Mouse (Mus musculus) myocyte (in vitro differentiated cells): ENCODE measurements around the gene Zmym6. TPM values are rescaled to one million over a fixed set of nuclear protein-coding genes. Genes with fewer than 3 reads are reported as not detected.

Source experiments
- H3K27me3 ChIP-seq: one replicate; pipeline ENCODE4 v1.6.1; 2011; ENCODE audit not compliant: control insufficient read depth, insufficient read depth, insufficient read length
- H3K36me3 ChIP-seq: one replicate; pipeline ENCODE4 v1.6.1; 2011; ENCODE audit not compliant: control insufficient read depth, insufficient read depth
- H3K4me2 ChIP-seq: one replicate; pipeline ENCODE4 v1.6.1; 2011; ENCODE audit warnings: low read depth, control low read depth
- H3K4me3 ChIP-seq: one replicate; pipeline ENCODE4 v1.5.1; 2011; ENCODE audit warnings: mild to moderate bottlenecking, control low read depth, moderate library complexity
- H3K79me2 ChIP-seq: one replicate; pipeline ENCODE4 v1.6.1; 2011; ENCODE audit not compliant: control insufficient read depth, insufficient read depth
- H3ac ChIP-seq: one replicate; pipeline ENCODE4 v1.6.1; 2011; ENCODE audit not compliant: control insufficient read depth, insufficient read length
- CEBPB ChIP-seq: IDR thresholded peaks from 2 replicates; pipeline ENCODE4 v1.6.1; 2011; ENCODE audit warnings: mild to moderate bottlenecking, moderate library complexity; ENCODE audit not compliant: poor library complexity, insufficient read depth, severe bottlenecking
- E2F4 ChIP-seq: IDR thresholded peaks from one replicate; pipeline ENCODE4 v1.6.1; 2011; ENCODE audit warnings: mild to moderate bottlenecking, control low read depth, moderate library complexity; ENCODE audit not compliant: insufficient read depth
- MAX ChIP-seq: IDR thresholded peaks from one replicate; pipeline ENCODE4 v1.6.1; 2011; ENCODE audit warnings: low read depth, mild to moderate bottlenecking, control low read depth
- MYOD1 ChIP-seq, 3 experiments: IDR thresholded peaks; one replicate each; pipeline ENCODE4 v1.6.1; 2011; ENCODE audit warnings: control low read depth in 2 of 3, low read depth in 2 of 3, mild to moderate bottlenecking in 2 of 3, moderate library complexity in 1 of 3; ENCODE audit not compliant: insufficient read length in 2 of 3, control insufficient read depth in 1 of 3
- MYOG ChIP-seq, 3 experiments: IDR thresholded peaks; one replicate each; pipeline ENCODE4 v1.6.1; 2011; ENCODE audit warnings: control low read depth in 2 of 3, low read depth in 2 of 3, mild to moderate bottlenecking in 2 of 3; ENCODE audit not compliant: insufficient read length in 2 of 3, control insufficient read depth in 1 of 3, insufficient read depth in 1 of 3
- POLR2A ChIP-seq: IDR thresholded peaks from one replicate; pipeline ENCODE4 v1.6.1; 2011; ENCODE audit warnings: low read depth, mild to moderate bottlenecking, control low read depth, moderate library complexity; ENCODE audit not compliant: insufficient read length
- POLR2AphosphoS2 ChIP-seq: IDR thresholded peaks from one replicate; pipeline ENCODE4 v1.6.1; 2011; ENCODE audit warnings: low read depth, control low read depth; ENCODE audit not compliant: insufficient read length
- REST ChIP-seq: IDR thresholded peaks from one replicate; pipeline ENCODE4 v1.6.1; 2011; ENCODE audit warnings: mild to moderate bottlenecking, control low read depth, moderate library complexity; ENCODE audit not compliant: insufficient read depth, insufficient read length
- SRF ChIP-seq: IDR thresholded peaks from one replicate; pipeline ENCODE4 v1.6.1; 2011; ENCODE audit warnings: low read depth; ENCODE audit not compliant: control insufficient read depth, insufficient read length
- TCF12 ChIP-seq: IDR thresholded peaks from one replicate; pipeline ENCODE4 v1.6.1; 2011; ENCODE audit warnings: mild to moderate bottlenecking, control low read depth; ENCODE audit not compliant: poor library complexity, insufficient read depth, severe bottlenecking
- TCF3 ChIP-seq: IDR thresholded peaks from one replicate; pipeline ENCODE4 v1.6.1; 2011; ENCODE audit warnings: low read depth, control low read depth; ENCODE audit not compliant: insufficient read length
- USF1 ChIP-seq: IDR thresholded peaks from one replicate; pipeline ENCODE4 v1.6.1; 2011; ENCODE audit warnings: low read depth, mild to moderate bottlenecking, control low read depth, moderate library complexity
- polyA plus RNA-seq: library from polyadenylated mRNA; unstranded; fragments of >200 nt; fragmentation: generic; extraction: Trizol; gene quantifications from one replicate; pipeline ENCODE4 v1.2.1, GENCODE M21; 2012; ENCODE audit warnings: missing spikeins

Gene Zmym6
- not detected for polyA plus RNA-seq

GRCm38 (mm10) chr4:127076875-127077548 is at the start of gene Zmym6:
TSS of gene Zmym6 (plus strand) at chr4:127077383.
- H3K4me2 ChIP-seq: no peak within 1 kb of the TSS
- TF ChIP-seq SRF: no peak
- no peak for TF ChIP-seq CEBPB
- TF ChIP-seq POLR2A: no peak
- no peak for TF ChIP-seq E2F4
- TF ChIP-seq TCF3: no peak
- no peak for TF ChIP-seq MAX
- no peak for TF ChIP-seq MYOG (IDR thresholded peaks at IDR 0.05; ENCODE audit: control insufficient read depth in 1 of 3, insufficient read depth in 1 of 3, insufficient read length in 2 of 3, low read depth in 2 of 3)
- TF ChIP-seq USF1: no peak
- TF ChIP-seq REST: no peak
- TF ChIP-seq TCF12: no peak
- TF ChIP-seq MYOD1 (IDR thresholded peaks at IDR 0.05; ENCODE audit: control insufficient read depth in 1 of 3, insufficient read length in 2 of 3, low read depth in 2 of 3): no peak

DNA sequence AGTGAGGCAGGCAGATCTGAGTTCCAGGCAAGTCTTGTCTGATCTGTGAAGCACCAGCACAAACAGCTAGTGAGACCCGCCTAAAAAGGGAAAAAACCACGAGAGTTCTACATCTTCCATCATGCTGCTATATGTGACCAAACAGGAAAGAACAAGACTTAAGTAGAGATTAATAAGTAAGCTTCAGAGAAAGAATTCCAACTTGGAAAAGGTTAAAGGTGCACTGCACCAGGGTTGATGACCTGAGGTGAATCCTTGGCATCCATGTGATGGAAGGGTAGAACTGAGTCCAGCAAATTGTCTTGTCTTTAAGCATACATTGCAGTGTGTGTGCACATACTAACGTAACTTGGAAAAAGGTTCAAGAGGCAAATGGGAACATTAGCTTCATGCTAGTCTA is 40.0 kb upstream of the Zmym6 start:
- H3K4me3 ChIP-seq: no peak overlapping the region
- TF ChIP-seq SRF (no peak), MYOG (IDR thresholded peaks at IDR 0.05; ENCODE audit: control insufficient read depth in 1 of 3, insufficient read depth in 1 of 3, insufficient read length in 2 of 3, low read depth in 2 of 3) (no peak), E2F4 (no peak), MAX (no peak), POLR2A (no peak), CEBPB (no peak), REST (no peak), TCF3 (no peak), USF1 (no peak), POLR2AphosphoS2 (no peak), MYOD1 (IDR thresholded peaks at IDR 0.05; ENCODE audit: control insufficient read depth in 1 of 3, insufficient read length in 2 of 3, low read depth in 2 of 3) (no peak), TCF12 (no peak)
- H3ac ChIP-seq: no peak overlapping the region
- peaks cover 73% of the 10 kb centered on the region for H3K36me3 ChIP-seq
- H3K27me3 ChIP-seq: no peaks in the 10 kb centered on the region
- peaks cover 17% of the 10 kb centered on the region for H3K79me2 ChIP-seq
- no peak overlapping the region for H3K4me2 ChIP-seq

More at GRCm38 (mm10) chr4:127076875-127077548, at the start of gene Zmym6:
- Histone ChIP-seq H3ac (no peak within 1 kb of the TSS), H3K27me3 (peaks cover 8% of the 10 kb centered on the region), H3K36me3 (no peaks in the 10 kb centered on the region), H3K4me3 (no peak within 1 kb of the TSS), H3K79me2 (no peaks in the 10 kb centered on the region)

DNA sequence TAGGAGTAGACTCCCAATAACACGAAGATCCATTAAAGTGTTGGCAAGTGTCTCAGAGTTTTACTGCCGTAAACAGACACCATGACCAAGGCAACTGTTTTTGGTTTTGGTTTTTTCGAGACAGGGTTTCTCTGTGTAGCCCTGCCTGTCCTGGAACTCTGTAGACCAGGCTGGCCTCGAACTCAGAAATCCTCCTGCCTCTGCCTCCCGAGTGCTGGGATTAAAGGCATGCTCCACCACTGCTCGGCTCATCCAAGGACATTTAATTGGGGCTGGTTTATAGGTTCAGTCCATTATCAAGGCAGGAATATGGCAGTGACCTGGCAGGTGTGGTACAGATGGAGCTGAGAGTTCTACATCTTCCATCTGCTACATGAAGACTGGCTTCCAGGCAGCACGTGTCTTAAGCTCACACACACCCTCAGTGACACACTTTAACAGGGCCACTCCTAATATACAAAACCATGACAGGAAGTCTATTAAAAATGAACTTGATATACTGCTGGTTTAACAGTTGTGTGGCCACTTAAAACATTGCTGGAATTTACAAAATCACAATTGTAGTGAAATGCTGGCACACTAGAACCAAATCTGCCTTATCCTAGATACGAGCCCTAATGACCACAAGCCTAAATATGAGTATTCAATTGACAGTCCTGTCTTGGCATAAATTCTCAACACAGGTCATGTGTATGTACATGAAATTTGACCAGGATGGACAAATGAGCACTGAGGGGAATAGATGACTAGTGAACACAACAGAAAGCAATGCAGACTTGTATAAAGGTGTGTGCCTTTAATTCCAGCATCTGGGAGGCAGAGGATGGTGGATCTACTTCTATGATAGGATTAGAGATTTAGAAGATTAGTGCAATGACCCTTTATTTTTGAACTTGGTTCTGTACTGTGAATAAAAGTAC is 39.0 kb upstream of the Zmym6 start:
- H3K27me3 ChIP-seq: no peaks in the 10 kb centered on the region
- peaks cover 7% of the 10 kb centered on the region for H3K79me2 ChIP-seq
- H3K36me3 ChIP-seq: peaks cover 63% of the 10 kb centered on the region
- no peak overlapping the region for H3ac ChIP-seq
- H3K4me2 ChIP-seq: no peak overlapping the region
- TF ChIP-seq MYOD1 (IDR thresholded peaks at IDR 0.05; ENCODE audit: control insufficient read depth in 1 of 3, insufficient read length in 2 of 3, low read depth in 2 of 3) (no peak), MAX (no peak), SRF (no peak), MYOG (IDR thresholded peaks at IDR 0.05; ENCODE audit: control insufficient read depth in 1 of 3, insufficient read depth in 1 of 3, insufficient read length in 2 of 3, low read depth in 2 of 3) (no peak), REST (no peak), POLR2AphosphoS2 (no peak)
- H3K4me3 ChIP-seq: no peak overlapping the region

GRCm38 (mm10) chr4:127038828-127039349 is 38.3 kb upstream of the Zmym6 start:
- Histone ChIP-seq H3K27me3 (no peaks in the 10 kb centered on the region), H3K4me2 (no peak overlapping the region), H3K79me2 (peaks cover under 1% of the 10 kb centered on the region), H3ac (no peak overlapping the region), H3K36me3 (peaks cover 56% of the 10 kb centered on the region), H3K4me3 (no peak overlapping the region)
- TF ChIP-seq CEBPB: no peak
- TF ChIP-seq POLR2A: peak; percentile 17
- TF ChIP-seq POLR2AphosphoS2: peak; percentile 63
